Mouse (Mus musculus) MEL (cell line): ENCODE measurements around the gene Mob4.

Experiments
- CTCF ChIP-seq, 3 experiments: IDR thresholded peaks in 2 of 3; conservative IDR thresholded peaks in 1 of 3; 2 replicates each; pipeline ENCODE4 v1.5.1; 2011 to 2012; ENCODE audit warnings: low read length in 3 of 3, low read depth in 2 of 3, mild to moderate bottlenecking in 2 of 3, improper control_type of control experiment in 1 of 3, inconsistent platforms in 1 of 3, mixed read lengths in 1 of 3, moderate library complexity in 1 of 3; ENCODE audit not compliant: control insufficient read depth in 1 of 3, insufficient read depth in 1 of 3, poor library complexity in 1 of 3, severe bottlenecking in 1 of 3
- POLR2A ChIP-seq, 2 experiments: IDR thresholded peaks; 2 replicates each; pipeline ENCODE4 v1.6.1; 2011 to 2012; ENCODE audit warnings: low read length in 2 of 2, mild to moderate bottlenecking in 2 of 2, control low read depth in 1 of 2, improper control_type of control experiment in 1 of 2, low read depth in 1 of 2, moderate library complexity in 1 of 2; ENCODE audit not compliant: control insufficient read depth in 1 of 2, insufficient read depth in 1 of 2, poor library complexity in 1 of 2
- RAD21 ChIP-seq: IDR thresholded peaks from 2 replicates; pipeline ENCODE4 v1.6.1; 2011; ENCODE audit warnings: mild to moderate bottlenecking, low read depth, low read length, improper control_type of control experiment

- TF ChIP-seq CTCF (IDR thresholded peaks at IDR 0.05 in 2 of 3, conservative IDR thresholded peaks at IDR 0.05 in 1 of 3; ENCODE audit: control insufficient read depth in 1 of 3, insufficient read depth in 1 of 3, low read depth in 2 of 3, low read length in 3 of 3, poor library complexity in 1 of 3, severe bottlenecking in 1 of 3) (no peak), RAD21 (no peak), POLR2A (IDR thresholded peaks at IDR 0.05; ENCODE audit: control insufficient read depth in 1 of 2, insufficient read depth in 1 of 2, low read depth in 1 of 2, low read length in 2 of 2, poor library complexity in 1 of 2) (no peak)
Measured at GRCm38 (mm10) chr1:55158211-55158610, 27.2 kb downstream of the Mob4 start.
